Mouse (Mus musculus) mouse embryonic stem cell (cell line): Measurements from ENCODE around the gene Dgcr8.
"Not testable (repeated sequence)": the region's sequence is repeated elsewhere in the genome, so short reads cannot be mapped to it uniquely, and the experiment has no call there.

ENCODE experiments used
- in situ Hi-C, 2 experiments: fragments of 300-500 bp; cut with MboI; formaldehyde crosslinking; loops; 1 replicate in 1 of 2; 3 replicates in 1 of 2; pipeline ENCODE4 v1.14.3; 2019 to 2020; ENCODE audit warnings: low sequenced_read_pairs in 2 of 2, low pct_unique_long_range_greater_than_20kb in 1 of 2, mixed read lengths in 1 of 2; ENCODE audit not compliant: unreplicated experiment in 1 of 2

Dgcr8 gene

DNA sequence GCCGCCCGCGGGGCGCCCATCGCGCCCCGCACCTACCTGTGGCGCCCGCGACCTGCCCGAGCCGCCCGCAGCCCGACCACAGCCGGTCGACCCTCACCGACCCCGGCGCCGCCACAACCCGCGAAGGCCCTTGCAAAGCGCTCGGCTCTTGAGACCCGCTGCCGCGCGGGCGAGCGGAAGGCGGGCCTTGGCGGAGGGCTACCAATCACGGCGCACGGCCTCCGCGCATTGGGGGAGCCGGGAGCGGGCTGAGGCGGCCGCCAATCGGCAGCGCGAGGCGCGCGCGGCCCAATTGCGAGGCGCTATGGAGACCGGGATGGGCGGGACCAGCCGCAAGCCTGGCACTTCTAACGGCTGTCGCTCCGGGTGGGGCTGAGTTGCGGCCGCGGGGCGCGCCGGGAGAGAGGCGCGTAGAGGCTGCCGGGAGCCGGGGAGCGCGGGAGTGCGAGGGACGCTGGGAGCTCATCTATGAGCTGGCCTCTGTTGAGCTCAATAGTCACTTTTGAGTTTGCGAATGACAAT lies at the start of gene Dgcr8:
Dgcr8 (minus strand) TSS at position 180 of the 522 bp plus-strand sequence.
- in situ Hi-C loops: no loop called here

DNA sequence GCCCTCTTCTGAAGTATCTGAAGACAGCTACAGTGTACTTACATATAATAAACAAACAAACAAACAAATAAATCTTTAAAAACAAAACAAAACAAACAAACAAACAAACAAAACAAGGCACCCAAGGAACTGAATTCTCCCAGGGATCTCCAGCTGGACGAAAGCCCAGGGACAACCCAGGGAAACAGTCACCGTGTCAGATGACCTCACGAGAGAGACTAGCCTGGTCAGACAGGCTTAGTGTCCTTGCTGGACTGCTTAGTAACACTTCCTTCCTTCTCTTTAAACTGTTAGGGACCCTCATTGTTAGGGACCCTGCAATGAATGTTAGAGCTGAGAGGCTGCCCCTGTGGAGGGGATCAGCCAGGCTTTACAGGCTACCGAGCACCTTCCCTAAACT lies 48.2 kb upstream of the Dgcr8 start:
- in situ Hi-C loops: no loop called here

DNA sequence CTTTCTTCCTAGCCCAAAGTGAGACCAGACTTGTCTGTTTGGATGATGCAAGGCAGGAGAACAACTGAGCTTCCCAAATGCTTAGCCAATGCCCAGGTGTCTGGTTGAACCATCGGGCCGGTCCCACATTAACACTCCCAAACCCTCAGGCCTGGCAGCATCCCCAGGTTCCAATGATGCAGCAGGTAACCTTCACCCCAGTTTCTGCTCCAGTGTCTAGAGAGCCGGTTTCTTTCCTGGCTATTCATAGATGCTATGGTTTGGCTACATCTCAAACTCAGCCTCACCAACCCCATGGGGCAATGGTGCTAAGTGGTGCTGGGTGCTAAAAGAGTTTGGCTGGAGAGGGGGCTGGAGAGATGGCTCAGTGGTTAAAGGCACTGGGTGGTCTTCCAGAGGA lies 46.9 kb upstream of the Dgcr8 start:
- in situ Hi-C loops: no loop called here

DNA sequence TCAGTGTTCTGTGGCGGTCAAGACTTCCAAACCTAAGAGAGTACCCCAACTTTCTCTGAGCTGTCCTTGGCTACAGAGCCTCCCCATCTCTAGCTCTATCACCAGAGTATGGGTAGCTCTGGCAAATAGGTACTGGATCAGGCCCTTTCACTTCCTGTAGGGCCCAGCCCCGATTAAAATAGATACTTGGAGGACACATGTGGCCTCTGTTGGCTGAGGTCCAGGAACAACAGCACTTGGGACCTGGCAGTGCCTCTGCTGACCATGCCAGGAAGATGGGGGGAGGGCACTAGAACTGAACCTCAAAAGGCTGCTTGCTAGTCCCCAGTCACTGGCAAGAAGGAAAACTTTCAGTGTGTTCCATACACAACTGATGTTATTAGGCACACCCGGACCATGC lies 44.9 kb upstream of the Dgcr8 start:
- in situ Hi-C loops: no loop called here

DNA sequence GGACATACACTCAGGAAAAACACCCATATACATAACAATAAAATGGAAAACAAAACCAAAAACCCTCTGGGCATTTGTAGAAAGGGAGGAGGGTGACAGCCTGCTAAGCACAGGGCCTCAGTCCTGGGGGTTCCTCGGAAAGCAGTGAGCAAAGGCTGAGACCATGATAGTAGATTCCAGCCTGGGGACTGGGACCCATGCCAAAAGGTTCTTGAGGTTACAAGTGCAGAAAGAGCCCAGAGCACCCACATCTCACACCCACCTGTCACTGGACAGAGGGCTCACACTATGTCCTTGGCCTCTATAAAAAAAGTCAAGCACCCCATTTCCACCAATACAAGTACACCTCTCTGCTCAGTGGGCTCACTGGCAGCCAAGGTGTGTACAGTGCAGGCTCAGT lies 39.5 kb upstream of the Dgcr8 start:
- in situ Hi-C loops: no loop called here

DNA sequence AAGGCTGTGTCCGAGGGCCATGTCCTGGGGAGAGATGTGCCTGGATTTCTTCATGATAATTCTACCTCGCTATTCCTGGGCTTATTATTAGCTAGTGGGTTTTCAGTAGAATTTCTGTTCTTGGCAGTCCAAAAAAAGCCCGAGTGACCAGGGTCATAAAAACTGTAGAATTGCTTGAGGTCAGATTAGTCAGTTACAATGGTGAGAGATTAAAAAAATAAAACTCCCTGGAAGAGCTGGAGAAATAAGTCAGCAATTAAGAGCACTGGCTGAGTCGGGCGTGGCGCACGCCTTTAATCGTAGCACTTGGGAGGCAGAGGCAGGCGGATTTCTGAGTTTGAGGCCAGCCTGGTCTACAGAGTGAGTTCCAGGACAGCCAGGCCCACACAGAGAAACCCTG lies 38.9 kb upstream of the Dgcr8 start:
- in situ Hi-C loops: no loop called here

DNA sequence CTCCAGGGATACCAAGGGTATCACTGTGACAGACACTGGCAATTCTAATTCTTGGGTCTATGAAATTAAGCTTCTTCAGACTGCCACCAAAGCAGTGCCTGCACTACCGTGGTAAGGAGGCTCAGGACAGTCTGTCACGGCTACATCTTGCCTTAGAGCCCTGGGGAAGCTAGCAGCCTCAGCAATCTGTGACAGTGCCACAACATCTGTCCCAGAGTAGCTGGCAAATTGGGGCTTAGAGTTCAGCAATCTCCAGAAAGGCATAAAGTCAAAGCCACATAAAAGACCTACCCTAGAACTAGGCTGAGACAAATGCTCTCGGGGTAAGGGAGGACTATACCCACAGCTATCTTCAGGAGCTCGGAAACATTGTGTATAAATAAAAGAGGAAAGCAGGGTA lies 36.7 kb upstream of the Dgcr8 start:
- in situ Hi-C loops: no loop called here

DNA sequence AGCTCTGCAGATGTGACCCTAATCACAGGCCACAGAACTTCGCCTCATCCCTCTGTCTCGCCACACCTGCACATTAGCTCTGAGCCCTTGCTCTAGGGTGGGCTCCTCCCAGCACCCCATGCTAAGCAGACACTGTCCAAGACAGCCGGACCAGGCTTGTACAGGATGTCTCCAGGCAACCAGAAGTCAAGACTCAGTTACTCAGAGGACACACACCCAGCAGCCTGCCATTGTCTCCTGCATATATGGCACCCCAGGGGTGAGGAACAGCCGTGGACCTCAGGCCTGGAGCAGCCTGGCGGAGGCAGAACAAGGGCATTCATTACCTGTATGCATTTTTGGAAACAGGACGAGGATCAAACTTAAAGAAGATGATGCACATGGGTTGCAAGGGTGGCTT lies 35.0 kb upstream of the Dgcr8 start:
- in situ Hi-C loops: no loop called here

DNA sequence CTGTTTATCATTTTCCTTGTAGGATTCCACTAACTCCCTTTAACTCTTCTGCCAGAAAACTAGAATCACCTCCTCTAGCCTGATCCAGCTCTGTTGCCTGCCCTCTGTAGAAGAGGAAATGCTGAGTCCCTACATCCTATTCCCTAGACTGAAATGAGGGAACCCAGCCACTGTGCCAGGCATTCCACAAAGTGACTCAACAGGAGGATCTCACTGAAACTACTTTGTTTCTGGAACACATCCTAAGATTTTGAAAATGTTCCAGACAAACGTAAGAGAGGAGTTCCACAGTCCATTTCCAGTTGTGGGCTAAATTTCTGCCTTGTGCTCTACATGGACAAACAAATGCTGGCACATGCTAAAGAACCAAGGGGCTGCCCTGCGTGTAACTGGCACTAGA lies 34.4 kb upstream of the Dgcr8 start:
- in situ Hi-C loops: no loop called here

DNA sequence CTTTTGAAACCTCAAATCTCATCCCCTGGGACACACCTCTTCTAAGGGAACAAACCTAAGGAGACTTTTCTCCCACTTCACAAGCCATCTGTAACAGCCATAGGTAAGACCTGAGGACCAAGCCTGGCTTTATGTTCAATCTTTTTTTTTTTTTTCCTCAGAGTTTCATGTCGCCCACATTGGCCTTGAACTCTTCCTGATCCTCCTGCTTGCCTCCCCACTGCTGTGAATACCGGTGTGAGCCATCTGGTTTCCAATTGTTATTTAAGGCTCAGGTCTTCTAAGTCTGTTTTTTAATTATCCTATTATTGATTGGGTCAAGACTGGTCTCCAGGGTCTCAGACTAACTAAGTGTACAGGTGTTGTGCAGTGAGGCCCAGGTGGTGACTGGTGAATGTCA lies 32.4 kb upstream of the Dgcr8 start:
- in situ Hi-C loops: no loop called here

DNA sequence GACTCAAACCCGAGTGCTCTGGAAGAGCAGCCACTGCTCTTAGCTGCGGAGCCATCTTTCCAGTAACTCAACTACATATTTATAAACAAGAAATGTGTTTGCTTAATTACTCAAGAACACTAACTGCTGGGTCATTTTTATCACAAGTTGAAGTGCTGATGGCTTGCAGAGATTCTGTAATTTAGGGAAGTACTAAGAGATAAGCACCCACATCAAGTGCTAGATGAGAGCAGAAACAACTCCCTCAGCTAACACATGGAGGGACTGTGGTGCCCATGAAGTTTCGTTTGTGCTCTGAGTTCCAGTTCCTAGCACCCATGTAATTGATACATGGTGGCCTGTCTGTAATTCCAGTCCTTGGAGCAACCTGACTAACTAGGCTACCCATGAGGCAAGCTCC lies 29.9 kb upstream of the Dgcr8 start:
- in situ Hi-C loops: no loop called here

DNA sequence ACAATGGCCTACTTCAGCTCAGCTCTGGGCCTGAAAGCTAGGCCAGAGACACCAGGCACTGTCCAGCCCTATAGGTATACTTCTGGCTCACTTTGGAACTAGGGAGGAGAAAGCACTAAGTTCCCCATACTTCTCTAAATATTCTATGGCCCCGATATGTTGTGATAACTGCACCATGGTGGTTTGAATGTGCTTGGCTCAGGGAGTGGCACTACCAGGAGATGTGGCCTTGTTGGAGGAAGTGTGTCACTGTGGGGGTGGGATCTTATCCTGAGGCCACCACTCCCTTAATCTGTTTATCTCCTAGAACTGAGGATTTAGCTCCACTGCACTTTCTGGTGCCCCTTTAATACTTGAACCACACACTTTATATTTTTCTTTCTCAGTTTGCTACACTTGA lies 19.1 kb upstream of the Dgcr8 start:
- in situ Hi-C loops: no loop called here

DNA sequence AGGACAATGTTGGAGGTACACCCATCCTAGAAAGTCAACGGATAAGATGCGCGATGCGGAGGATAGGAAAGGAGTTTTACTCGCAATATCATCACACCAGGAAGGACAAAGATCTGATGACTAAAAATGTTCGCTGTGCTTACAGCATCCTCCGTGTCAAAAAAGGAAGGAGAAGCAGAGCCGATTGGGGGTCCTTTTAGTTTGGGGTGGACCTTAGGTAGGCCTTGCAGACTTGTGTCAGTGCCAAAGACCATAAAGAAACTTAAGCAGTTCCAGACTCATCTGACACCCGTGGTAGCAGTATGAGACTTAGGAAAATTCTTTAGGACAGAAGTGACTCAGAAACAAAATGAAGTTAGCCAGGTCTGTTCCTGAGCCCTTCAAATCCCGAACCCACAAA lies 568 bp upstream of the Dgcr8 start:
- in situ Hi-C loops: not testable (repeated sequence)

DNA sequence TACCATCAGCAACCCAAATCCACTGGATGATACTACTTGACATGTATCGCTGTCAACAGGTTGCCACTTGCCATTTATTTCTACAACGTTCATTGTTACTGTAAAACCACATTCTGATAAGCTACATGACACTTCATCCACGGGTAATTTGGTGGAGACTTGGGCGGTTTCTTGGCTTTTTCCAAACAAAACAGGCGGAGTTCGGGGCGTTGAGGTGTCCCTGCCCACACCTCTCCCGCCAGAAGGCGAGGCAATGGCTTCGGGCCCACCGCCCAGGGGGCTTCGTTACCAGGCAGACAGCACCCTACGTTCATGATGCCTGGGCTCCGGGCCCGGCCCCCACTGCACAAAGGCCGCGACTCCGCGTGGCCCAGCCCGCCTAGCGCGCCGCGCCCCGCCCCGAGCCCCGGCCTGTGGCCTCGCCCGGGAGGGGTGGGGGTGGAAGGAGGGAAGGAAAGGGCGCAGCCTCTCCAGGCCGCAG lies 425 bp downstream of the Dgcr8 start:
- in situ Hi-C loops: no loop called here

DNA sequence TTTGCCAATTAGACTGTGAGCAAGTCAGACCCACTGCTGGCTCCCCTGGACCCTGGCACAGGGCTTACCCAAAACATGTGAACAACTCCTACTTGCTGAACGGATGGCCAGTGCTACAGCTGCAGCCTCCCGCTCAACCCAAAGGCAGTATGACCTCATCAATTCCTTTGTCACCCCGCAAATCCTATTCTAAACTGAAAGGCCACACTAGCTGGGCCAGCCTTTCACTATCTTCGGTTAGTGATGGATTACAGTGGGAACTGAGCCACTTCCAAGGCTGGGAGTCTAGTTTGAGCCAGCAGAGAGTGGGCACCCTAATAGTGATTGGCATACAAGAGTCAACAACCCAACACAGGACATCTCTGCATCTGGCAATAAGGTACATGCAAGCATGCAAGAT lies 880 bp downstream of the Dgcr8 start:
- in situ Hi-C loops: no loop called here

DNA sequence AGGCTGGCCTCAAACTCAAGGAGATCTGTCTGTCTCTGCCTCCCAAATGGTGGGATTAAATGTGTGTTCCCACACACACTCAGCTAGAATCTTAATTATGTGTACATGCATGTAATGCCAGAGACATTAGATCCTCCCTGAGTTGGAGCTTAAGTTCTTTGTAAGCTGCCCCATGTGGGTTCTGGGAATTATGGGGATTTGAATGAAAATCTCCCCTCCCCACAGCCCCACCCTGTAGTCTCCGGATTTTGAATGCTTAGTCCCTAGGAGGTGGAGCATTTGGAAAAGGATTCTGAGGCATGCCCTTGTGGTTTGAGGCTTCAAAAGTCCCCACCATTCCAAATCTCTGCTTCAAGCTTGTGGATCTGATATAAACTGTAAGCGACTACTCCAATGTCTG lies 13.9 kb downstream of the Dgcr8 start:
- in situ Hi-C loops: no loop called here

DNA sequence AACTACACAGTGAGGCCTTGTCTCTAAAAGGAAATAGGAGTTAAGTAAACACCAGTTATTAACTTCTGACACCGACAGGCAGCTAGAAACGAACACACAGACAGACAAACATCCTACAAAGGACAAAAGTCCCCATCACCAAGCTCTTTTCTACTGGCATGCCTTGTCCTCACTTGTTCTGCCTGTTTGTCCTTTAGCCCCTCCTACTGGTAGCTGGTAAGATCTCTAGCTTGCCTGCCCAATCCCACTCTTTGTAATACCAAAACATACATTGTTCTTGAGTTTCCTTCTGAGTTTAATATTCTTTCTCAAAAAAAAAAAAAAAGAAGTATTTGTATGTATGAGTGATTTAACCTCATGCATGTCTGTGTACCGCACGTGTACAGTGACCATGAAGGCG lies 20.9 kb downstream of the Dgcr8 start:
- in situ Hi-C loops: loop anchor here in 1 of 2 experiments (10.0 to 25.0 kb wide), 2 partner anchors 483 to 1381 kb away; partner anchors contain the start of gene Ppm1f

DNA sequence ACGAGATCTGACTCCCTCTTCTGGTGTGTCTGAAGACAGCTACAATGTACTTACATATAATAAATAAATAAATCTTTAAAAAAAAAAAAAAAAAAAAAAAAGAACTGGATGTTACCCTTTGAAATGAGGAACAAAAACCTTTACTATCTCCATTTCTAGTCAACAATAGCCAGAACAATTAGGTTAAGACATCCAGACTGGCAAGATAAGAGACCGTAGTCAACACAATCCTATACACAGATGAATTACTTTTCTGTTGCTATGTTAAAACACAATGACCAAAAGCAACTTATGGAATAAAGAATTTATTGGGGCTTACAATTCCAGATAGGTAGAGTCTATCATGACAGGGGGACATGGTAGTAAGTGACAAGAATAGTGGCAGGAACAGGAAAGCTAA lies 24.0 kb downstream of the Dgcr8 start:
- in situ Hi-C loops: loop anchor here in 1 of 2 experiments (10.0 to 25.0 kb wide), 2 partner anchors 480 to 1378 kb away; partner anchors contain the start of gene Ppm1f

DNA sequence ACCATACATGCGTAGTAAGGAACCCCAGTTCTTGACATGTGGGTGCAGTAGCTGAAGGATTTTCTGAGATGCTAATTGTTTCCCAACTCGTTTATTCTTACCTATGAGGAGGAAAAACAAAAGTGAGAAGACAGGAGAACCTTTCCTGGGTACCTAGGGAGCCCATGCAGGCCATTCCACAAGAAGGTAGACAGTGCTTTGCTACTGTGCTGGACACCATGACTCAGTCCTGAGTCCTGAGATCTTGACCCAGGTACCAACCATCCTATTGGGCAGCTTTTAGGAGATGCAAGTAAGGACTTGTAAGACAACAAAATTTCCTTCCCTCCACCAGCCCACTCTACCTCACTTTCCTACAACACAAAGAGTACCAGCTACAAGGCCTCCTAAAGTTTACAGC lies 30.8 kb downstream of the Dgcr8 start, which contains the start of gene Gm49776:
Gm49776 (minus strand) TSS at position 101 of the 400 bp plus-strand sequence.
- in situ Hi-C loops: loop anchor here in 1 of 2 experiments (25.0 kb wide), 1 partner anchor 1371 kb away; the partner anchor contains the start of gene Ppm1f

DNA sequence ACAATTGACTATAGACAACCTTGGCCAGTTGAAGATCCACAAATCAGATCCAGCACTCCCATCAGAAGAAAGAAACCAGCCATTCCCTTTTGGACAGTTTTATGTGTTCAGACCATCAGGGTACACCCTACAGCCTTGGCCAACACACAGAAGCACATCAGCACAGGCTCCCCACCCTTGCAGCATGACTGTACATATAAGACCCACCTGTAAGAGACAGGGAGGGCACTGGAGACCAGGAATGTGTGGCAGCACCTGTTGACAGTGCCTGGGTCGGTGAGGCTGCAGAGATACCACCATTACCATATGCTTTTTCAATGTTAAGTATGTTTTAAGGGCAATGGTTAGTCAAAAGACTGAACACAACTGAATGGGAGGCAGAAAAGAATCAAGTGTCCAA lies 35.2 kb downstream of the Dgcr8 start:
- in situ Hi-C loops: loop anchor here in 1 of 2 experiments (25.0 kb wide), 1 partner anchor 1367 kb away; the partner anchor contains the start of gene Ppm1f
